Mouse (Mus musculus) kidney, postnatal 14 days (tissue): ENCODE data around the gene Zbtb9.
A peak's percentile ranks its signal among the peaks of the same experiment; 100 is the strongest.

Experiments
- DNase-seq: peaks from one replicate; pipeline ENCODE4 v3.0.0; 2022; ENCODE audit warnings: mixed read lengths

Zbtb9 gene

DNA sequence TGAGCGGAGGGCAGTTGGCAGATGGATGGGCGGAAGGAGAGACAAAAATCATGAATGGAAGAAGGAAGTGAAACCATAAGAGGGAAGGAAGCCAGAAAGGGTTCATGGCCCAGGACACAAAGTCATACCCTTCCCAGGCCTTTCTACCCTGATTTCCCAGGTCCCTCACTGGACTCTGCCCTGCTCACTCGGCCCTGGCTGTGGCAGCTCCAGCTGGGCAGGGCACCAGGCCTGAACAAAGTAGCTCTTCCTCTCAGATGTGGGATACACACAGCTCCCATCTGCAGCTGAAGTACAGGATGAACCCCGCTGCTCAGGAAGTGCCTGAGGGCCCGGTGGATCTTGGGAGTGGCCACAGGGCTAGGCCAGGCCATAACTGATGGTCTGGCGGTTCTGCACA lies 69.9 kb downstream of the Zbtb9 start:
- DNase-seq: peak; percentile 47

DNA sequence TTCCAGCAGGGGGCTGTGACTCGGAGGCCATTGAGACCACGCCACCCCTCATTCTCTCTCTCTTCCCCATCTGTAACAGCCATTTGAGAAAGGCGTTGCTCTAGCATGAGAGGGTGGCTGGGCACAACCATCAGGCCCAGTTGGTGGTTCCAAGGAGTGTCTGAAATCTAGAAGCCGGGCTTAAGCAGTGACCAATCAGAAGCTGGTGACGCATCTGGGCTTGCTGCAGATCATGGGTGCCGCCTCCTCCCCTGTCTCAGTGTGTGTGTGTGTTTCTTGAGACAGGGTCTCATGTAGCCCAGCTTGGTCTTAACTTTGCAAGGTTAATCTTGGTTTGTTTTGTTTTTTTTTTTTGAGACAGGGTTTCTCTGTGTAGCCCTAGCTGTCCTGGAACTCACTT lies 72.2 kb downstream of the Zbtb9 start:
- no peak for DNase-seq

GRCm38 (mm10) chr17:27047762-27048444 lies 74.9 kb downstream of the Zbtb9 start:
- DNase-seq: no peak

DNA sequence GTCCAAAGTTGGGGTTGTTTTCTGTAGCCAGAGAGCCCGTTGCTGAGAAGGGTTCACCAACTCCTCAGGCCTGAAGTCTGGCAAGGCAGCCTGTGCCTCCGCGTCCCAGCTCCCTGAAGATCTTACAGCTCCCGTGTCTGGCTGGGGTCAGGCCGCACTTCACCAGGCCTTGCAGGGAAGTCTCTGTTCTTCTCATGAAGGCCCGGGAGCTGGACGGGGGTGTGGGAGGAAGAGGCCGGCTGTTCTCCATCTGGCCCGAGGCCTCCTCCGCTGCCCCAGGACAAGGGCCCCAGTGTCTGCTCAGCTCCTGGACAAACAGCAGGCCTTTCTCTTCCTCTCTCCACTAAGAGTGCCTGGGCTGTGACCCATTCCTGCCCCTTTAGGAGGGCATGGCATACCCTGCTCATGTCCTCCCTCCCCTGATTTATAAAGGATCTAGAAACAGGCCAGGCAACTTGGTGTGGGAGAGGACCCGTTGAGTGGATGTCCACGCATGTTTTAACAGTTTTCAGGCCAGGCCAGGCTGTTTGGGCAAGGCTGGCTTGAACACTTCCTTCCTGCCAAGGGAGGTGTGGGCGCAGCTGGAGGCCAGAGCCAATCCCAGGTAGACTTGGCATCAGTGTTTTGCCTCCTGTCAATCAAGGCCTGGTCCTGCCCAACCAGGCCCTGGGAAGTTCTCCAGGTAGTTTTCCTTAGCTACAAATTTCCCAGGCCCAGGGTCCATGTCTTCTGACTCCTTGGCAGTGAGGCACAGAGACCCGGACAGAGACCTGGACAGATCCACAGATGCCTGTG lies 75.7 kb downstream of the Zbtb9 start:
- DNase-seq: no peak

DNA sequence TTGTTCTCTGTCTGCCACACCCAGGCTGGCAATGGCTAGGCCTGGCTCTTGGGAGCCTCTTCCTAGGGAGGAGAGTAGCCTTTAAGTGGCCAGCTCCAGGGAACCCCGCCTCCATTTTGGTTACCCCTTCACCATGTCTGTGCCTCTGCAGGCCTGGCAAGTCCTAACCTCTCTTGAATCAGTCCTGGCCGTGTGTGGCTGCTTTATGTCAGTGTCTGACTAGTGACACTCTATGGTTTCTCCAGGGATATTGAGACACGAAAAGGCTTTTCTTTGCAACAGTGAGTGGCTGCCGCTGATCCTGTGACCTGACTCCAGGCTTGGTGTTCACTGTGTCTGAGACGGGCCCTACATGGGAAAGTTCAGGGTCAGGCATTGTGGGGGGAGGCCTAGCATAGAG lies 77.9 kb downstream of the Zbtb9 start:
- DNase-seq: no peak

- DNase-seq: peak; percentile 63
These were observed 78.5 kb downstream of the Zbtb9 start for GRCm38 (mm10) chr17:27051514-27051913.

DNA sequence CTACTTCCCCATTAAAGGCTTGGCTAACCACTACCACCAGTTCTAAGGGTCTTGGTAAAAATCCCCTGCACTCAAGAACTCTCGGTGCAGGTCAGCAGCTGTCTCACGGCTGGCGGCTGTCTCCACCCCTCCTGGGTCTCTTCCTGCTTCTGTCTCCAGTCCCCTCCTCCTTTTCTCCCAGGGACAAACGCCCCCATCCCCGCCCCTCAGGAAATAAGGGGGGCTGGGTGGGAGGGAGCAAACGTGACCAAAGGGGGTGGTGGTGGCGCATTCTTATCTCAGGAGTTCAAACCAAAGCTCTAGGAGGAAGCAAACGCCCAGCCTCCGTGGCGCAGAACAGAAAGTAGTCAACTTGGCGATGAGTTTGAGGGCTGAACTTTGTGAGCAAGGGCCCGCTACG lies 83.2 kb downstream of the Zbtb9 start:
- DNase-seq: peak; percentile 81

GRCm38 (mm10) chr17:27056812-27057516 lies 84.0 kb downstream of the Zbtb9 start, which contains the start of gene Itpr3:
TSS of gene Itpr3 (plus strand) at chr17:27057304.
- DNase-seq: peak; percentile 88

DNA sequence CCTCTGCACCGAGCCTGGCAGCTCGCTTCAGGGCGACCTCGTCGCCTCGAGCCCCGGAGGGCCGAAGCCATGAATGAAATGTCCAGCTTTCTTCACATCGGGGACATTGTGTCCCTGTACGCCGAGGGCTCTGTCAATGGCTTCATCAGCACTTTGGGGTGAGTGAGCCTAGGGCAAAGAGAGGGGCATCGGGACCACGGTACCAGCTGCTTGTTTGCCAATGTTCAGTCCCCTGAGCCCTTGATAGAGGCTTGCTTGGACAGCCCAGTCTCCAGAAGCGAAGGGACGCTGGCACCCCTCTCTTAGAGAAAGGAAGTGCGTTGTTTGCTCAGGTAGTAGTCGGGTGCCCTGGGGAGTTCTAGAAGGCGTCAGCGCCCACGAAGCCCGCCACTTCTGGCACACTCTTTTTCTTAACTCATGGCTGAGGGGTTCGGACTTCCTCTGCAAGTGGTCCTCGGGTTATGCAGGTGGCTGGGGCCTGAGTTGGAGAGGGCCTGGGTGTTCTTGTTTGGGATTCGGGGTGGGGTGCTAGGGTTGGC lies 84.6 kb downstream of the Zbtb9 start:
- DNase-seq: no peak
